Mouse (Mus musculus) stomach, embryonic 15.5 days (tissue): ENCODE measurements at regions not wholly inside any gene's neighbourhood (a gene's known extent, or its start where the extent isn't known, plus 50 kb on each side); places are given as distances from the start of the nearest gene placed in this dataset.

Experiments
- ATAC-seq: fragments of 200-750 bp; cut with Nextera tagmentation; 2 replicates; pipeline ENCODE4 v1.8.0; 2017; ENCODE audit warnings: low read depth, moderate number of reproducible peaks, moderate TSS enrichment; ENCODE audit not compliant: insufficient read depth, low FRiP score
- H3K27ac ChIP-seq: fragments of 300-500 bp; sonication (generic); 2 replicates; pipeline ENCODE4 v1.5.1; 2015; ENCODE audit warnings: mild to moderate bottlenecking, inconsistent platforms
- H3K27me3 ChIP-seq: fragments of 300-500 bp; sonication (generic); replicated peaks from 2 replicates; pipeline ENCODE4 v1.6.1; 2015; ENCODE audit warnings: inconsistent platforms
- H3K36me3 ChIP-seq: fragments of 300-500 bp; sonication (generic); 2 replicates; pipeline ENCODE4 v1.6.1; 2015; ENCODE audit warnings: inconsistent platforms
- H3K4me1 ChIP-seq: fragments of 300-500 bp; sonication (generic); 2 replicates; pipeline ENCODE4 v1.6.1; 2015; ENCODE audit warnings: inconsistent platforms
- H3K4me2 ChIP-seq: fragments of 300-500 bp; sonication (generic); 2 replicates; pipeline ENCODE4 v1.6.1; 2015; ENCODE audit warnings: mild to moderate bottlenecking, inconsistent platforms
- H3K4me3 ChIP-seq: fragments of 300-500 bp; sonication (generic); replicated peaks from 2 replicates; pipeline ENCODE4 v1.5.1; 2015; ENCODE audit warnings: inconsistent platforms
- H3K9ac ChIP-seq: fragments of 300-500 bp; sonication (generic); 2 replicates; pipeline ENCODE4 v1.6.1; 2015; ENCODE audit warnings: inconsistent platforms
- H3K9me3 ChIP-seq: fragments of 300-500 bp; sonication (generic); 2 replicates; pipeline ENCODE4 v1.6.1; 2016; ENCODE audit warnings: inconsistent platforms
- WGBS: fragments of 180-500 bp; shearing (Covaris S2); methylation state at CpG from one replicate; pipeline ENCODE4 v1.1.7; 2015; 5-methylcytosine and 5-hydroxymethylcytosine counted together

DNA sequence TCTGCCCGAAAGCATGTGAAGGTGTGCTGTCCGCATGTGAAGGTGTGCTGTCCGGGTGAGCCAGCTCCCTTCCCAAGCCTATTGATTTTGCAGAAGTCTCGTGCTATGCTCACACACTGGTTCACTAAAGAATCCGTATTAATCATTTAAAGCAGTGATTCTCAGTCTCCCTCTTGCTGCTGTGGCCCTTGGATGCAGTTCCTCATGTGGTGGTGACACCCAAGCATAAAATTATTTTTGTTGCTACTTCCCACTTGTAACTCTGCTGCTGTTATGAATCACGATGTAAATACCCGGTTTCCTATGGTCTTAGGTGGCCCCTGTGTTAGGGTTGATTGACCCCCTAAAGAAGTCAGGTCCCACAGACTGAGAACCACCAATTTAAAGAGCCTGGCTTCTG, 55.7 kb upstream of the Emb start:
- no peak overlapping the region for H3K4me2 ChIP-seq
- H3K4me3 ChIP-seq, result no peak overlapping the region
- H3K27me3 ChIP-seq, result no peaks in the 10 kb centered on the region
- WGBS, result 88% methylated on average over 7 of the region's 7 CpGs
- ATAC-seq, result no peak
- no peaks in the 10 kb centered on the region for H3K9me3 ChIP-seq
- H3K36me3 ChIP-seq, result no peaks in the 10 kb centered on the region
- no peak overlapping the region for H3K9ac ChIP-seq
- no peak overlapping the region for H3K27ac ChIP-seq
- H3K4me1 ChIP-seq, result no peaks in the 10 kb centered on the region

DNA sequence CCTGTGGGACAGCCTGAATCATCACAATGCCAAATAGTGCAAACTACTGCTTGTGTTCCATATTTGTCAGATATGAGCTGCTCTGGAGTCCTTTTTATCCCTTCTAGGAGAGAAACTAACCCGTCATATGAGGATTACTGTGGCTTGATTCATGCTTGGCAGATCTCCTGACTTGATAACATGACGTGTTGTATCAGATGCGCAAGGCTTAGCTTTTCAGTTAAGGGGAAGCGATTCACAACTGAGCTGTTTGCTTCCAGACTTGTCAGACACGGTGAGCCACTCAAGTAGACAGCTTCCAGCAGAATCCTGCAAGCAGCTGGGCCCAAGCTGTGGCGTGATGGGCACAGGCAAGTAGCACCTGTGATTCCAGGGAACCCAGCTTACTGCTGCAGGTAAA, 64.5 kb upstream of the Emb start:
- Histone ChIP-seq H3K9me3 (no peaks in the 10 kb centered on the region), H3K9ac (no peak overlapping the region), H3K4me1 (no peaks in the 10 kb centered on the region), H3K4me3 (no peak overlapping the region), H3K4me2 (no peak overlapping the region), H3K27me3 (no peaks in the 10 kb centered on the region), H3K27ac (no peak overlapping the region), H3K36me3 (no peaks in the 10 kb centered on the region)
- WGBS, result 50% methylated on average over 6 of the region's 6 CpGs
- no peak for ATAC-seq

DNA sequence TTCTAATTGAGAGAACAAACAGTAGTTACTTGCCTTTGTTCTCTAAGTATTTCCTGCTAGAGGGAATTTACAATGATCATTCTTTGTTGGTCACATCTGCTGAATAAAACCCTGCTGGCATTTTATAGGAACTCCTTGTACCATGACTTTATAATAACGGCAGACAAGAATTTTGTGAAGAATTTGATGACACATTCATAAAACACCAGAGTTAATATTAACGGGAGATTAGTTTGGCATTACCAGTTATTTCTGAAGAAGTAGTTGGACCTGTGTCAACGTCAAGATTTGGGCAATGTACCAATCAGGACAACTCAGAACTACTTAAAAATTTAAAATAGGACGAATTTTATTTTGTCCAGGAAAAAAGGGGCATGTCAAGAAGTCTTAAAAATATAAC, 65.1 kb upstream of the Emb start:
- H3K4me3 ChIP-seq, result no peak overlapping the region
- H3K4me2 ChIP-seq, result no peak overlapping the region
- H3K9ac ChIP-seq, result no peak overlapping the region
- no peaks in the 10 kb centered on the region for H3K36me3 ChIP-seq
- WGBS, result 69% methylated on average over 4 of the region's 4 CpGs
- H3K9me3 ChIP-seq, result no peaks in the 10 kb centered on the region
- ATAC-seq, result no peak
- H3K27ac ChIP-seq, result no peak overlapping the region
- no peaks in the 10 kb centered on the region for H3K4me1 ChIP-seq
- H3K27me3 ChIP-seq, result no peaks in the 10 kb centered on the region

DNA sequence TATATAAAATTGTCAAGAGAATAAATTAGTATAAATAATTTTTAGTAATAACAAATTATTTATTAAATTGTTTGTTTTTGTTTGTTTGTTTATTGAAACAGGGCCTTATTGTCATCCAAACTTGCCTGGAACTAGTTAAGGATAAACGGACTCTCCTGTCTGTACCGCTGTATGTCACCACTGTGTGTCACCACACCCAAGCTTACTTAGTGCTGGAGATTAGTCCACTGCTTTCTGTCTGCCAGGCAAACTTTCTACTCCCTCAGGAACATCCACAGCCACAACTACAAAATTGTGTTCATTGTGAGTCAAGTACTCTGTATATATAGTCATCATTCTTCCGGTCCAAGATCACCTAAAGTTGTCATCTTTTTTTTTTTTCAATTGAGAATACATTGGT, 74.0 kb upstream of the Emb start:
- 80% methylated on average over 3 of the region's 3 CpGs for WGBS
- no peaks in the 10 kb centered on the region for H3K4me1 ChIP-seq
- no peak overlapping the region for H3K27ac ChIP-seq
- no peak overlapping the region for H3K4me2 ChIP-seq
- H3K9ac ChIP-seq, result no peak overlapping the region
- no peak for ATAC-seq
- H3K27me3 ChIP-seq, result no peaks in the 10 kb centered on the region
- no peak overlapping the region for H3K4me3 ChIP-seq
- H3K36me3 ChIP-seq, result no peaks in the 10 kb centered on the region
- H3K9me3 ChIP-seq, result no peaks in the 10 kb centered on the region

DNA sequence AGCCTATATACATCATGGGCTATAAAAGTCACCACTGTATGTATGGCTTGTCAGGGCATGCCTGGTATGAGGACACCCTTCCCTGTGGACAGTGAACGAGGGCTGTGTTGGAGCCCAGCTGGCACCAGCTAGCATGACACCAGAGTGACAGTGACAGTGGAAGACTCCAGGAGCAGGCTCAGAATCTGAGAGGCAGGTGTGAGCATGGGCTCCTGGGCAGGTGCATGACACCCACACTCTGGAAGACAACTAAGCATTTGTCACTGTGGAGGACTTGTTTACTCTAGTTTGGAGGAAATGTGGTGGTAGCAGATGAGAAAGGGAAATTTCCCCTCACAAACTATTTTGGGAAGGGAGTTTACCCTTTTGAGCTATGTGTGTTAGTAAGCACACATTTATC, 76.2 kb upstream of the Emb start:
- ATAC-seq, result no peak
- Histone ChIP-seq H3K4me3 (no peak overlapping the region), H3K4me1 (no peaks in the 10 kb centered on the region), H3K27me3 (no peaks in the 10 kb centered on the region), H3K27ac (no peak overlapping the region), H3K4me2 (no peak overlapping the region), H3K9me3 (no peaks in the 10 kb centered on the region), H3K9ac (no peak overlapping the region), H3K36me3 (no peaks in the 10 kb centered on the region)
- 72% methylated on average over 1 of the region's 1 CpGs for WGBS

DNA sequence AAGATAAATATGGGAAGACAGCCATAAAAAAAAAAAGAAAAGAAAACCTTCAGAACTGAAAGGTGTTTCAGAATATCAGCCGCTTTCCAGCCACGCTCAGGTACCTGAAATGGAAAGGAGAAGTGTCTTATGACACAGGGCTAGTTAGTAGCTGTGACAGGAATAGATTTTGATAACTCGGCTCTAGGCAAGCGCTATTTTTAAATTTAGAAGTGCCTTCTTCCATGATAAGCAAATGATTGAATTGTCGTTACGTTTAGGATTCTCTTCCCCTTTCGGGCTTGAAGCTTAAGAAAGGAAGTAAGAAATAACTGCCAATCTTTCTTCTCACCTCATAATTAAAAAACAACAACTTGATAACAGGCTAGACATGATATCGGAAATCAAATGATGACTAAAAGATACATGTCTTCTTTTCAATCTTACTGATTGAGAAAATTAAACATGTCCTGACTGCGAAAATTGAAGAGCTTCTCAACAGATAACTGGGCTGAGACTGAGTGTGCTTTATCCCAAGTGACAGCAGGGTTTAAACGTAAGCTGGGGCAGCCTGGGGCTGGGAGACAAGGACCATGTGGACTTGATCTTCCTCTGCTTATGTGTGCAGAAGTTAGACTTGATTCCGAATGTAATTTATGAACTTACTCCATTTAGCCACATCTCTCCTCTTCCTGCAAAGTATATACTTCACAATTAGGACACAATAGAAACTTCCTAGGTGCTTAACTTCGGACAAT, 80.4 kb upstream of the Emb start:
- H3K4me1 ChIP-seq, result no peaks in the 10 kb centered on the region
- H3K4me3 ChIP-seq, result no peak overlapping the region
- no peaks in the 10 kb centered on the region for H3K27me3 ChIP-seq
- no peak overlapping the region for H3K4me2 ChIP-seq
- H3K27ac ChIP-seq, result no peak overlapping the region
- H3K9ac ChIP-seq, result no peak overlapping the region
- no peaks in the 10 kb centered on the region for H3K9me3 ChIP-seq
- WGBS, result 67% methylated on average over 12 of the region's 12 CpGs
- no peak for ATAC-seq
- H3K36me3 ChIP-seq, result no peaks in the 10 kb centered on the region

DNA sequence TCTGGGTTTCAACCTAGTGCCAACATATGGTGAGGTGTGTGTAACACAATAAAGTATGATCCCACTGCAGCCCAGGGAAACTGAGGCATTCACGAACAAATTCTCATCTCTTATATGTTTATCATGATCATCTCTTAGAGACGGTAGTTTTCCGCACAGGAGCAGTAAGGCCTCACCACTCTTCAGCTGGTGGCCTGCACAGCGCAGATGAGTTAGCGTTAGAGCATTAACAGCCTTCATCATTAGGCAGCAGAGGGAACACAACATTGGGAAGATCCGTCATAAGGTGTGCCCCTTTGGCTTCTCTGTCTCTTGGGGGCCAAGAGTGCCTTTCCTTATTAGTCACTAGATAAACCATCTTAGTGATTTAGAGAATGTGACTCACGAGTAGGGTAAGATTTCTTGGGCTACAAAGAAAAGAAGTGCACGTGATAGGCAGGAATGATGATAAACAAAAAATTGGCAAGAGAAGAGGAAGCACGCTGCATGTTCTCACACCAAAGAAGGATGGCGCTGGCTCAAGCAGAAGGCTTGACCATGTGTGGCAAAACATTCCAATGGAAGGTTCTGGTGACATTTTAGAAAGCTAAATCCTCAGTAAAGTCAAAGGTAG, 81.1 kb upstream of the Emb start:
- H3K4me3 ChIP-seq, result no peak overlapping the region
- no peak overlapping the region for H3K27ac ChIP-seq
- no peaks in the 10 kb centered on the region for H3K27me3 ChIP-seq
- ATAC-seq, result no peak
- WGBS, result 73% methylated on average over 10 of the region's 10 CpGs
- H3K4me1 ChIP-seq, result no peaks in the 10 kb centered on the region
- no peaks in the 10 kb centered on the region for H3K36me3 ChIP-seq
- H3K4me2 ChIP-seq, result no peak overlapping the region
- no peaks in the 10 kb centered on the region for H3K9me3 ChIP-seq
- no peak overlapping the region for H3K9ac ChIP-seq

DNA sequence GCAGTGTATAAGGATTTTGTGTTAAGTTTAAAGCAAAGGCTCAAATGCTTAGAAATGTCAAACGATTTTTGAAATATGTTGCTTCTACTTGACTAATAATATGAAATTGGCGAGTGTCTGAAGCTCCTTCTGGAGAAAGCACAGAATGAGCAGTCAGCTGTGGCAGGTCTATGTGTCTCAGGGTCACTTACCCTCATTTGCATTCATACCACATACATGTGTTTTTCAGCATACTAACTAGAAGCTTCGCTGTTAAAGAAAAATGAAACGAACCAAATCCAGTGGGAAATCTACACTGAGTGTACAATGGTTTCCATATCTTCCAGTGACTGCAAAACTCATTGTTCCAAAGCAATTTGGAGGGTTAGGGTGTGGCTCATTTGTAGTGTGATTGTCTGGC, 88.7 kb upstream of the Emb start:
- Histone ChIP-seq H3K27ac (no peak overlapping the region), H3K36me3 (no peaks in the 10 kb centered on the region), H3K4me2 (no peak overlapping the region), H3K9me3 (no peaks in the 10 kb centered on the region), H3K9ac (no peak overlapping the region), H3K4me3 (no peak overlapping the region), H3K4me1 (no peaks in the 10 kb centered on the region), H3K27me3 (no peaks in the 10 kb centered on the region)
- ATAC-seq, result no peak
- 63% methylated on average over 4 of the region's 4 CpGs for WGBS

DNA sequence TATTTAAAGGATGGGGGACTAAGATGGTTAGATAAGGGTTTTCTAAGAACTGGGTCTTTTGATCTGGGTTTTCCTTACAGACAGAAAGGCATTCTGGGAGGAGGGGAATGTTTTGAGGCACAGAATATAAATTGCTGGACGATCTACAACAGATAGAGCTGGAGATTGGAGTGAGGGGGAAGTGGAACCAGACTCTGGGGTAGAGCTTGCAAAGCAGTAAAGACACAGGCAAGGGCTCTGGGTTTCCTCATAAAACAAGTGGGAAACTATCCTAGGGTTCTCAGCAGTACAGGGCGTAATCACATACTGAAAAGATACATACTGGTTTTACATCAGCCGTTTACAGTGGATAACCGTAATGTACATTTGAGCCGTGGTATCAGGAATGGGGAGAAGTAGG, 89.5 kb upstream of the Parp8 start:
- Histone ChIP-seq H3K4me3 (no peak overlapping the region), H3K4me2 (no peak overlapping the region), H3K27ac (no peak overlapping the region), H3K27me3 (no peaks in the 10 kb centered on the region), H3K4me1 (no peaks in the 10 kb centered on the region), H3K9ac (no peak overlapping the region), H3K36me3 (no peaks in the 10 kb centered on the region), H3K9me3 (no peaks in the 10 kb centered on the region)
- ATAC-seq, result no peak
- WGBS, result 77% methylated on average over 5 of the region's 5 CpGs

DNA sequence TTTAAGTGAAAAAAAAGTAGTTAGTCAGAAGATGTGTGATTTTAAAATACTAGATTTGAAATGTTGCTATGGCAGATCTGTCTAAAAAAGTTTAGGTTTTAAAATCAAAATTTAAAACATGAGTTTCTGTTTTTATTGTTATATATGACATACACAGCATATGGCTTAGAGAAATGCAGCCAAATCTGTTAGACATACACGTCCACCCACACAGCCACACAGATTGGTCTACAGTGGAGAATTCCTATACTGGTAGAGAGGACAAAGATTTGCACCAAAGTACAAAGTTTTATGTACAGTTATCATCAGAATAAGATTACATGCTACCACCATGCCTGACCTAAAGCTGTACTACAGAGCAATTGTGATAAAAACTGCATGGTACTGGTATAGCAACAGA, 87.1 kb upstream of the Parp8 start:
- ATAC-seq, result no peak
- no peaks in the 10 kb centered on the region for H3K9me3 ChIP-seq
- H3K4me2 ChIP-seq, result no peak overlapping the region
- 76% methylated on average over 1 of the region's 1 CpGs for WGBS
- H3K27me3 ChIP-seq, result no peaks in the 10 kb centered on the region
- no peak overlapping the region for H3K9ac ChIP-seq
- no peaks in the 10 kb centered on the region for H3K4me1 ChIP-seq
- no peak overlapping the region for H3K4me3 ChIP-seq
- H3K36me3 ChIP-seq, result no peaks in the 10 kb centered on the region
- no peak overlapping the region for H3K27ac ChIP-seq

DNA sequence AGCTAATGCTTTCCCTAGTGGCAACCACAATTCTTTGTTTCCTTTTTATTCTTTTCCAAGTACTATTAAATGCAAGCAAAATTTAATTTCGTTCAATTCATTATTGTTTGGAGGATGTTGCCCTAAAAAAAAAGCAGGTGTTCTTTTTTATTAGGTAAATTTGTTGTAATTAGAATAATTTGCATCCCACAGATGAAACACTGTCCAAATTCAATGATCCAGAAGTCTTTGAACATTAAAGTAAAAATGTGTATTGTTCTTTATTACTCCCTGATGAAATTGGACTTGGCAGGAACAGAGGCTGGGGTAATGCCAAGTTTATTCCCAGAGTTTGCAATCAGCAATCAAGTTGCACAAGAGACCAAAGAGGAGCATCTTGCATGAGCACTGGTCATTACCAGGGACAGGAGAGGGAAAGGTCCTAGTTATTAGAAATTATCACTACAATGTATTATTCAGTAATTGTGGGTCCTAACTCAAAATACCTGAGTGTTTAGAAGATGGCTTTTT, 79.9 kb upstream of the Parp8 start:
- no peaks in the 10 kb centered on the region for H3K9me3 ChIP-seq
- no peaks in the 10 kb centered on the region for H3K36me3 ChIP-seq
- no peak overlapping the region for H3K27ac ChIP-seq
- ATAC-seq, result no peak
- no peak overlapping the region for H3K9ac ChIP-seq
- no peak overlapping the region for H3K4me2 ChIP-seq
- H3K27me3 ChIP-seq, result no peaks in the 10 kb centered on the region
- 77% methylated on average over 1 of the region's 1 CpGs for WGBS
- H3K4me3 ChIP-seq, result no peak overlapping the region
- H3K4me1 ChIP-seq, result no peaks in the 10 kb centered on the region

DNA sequence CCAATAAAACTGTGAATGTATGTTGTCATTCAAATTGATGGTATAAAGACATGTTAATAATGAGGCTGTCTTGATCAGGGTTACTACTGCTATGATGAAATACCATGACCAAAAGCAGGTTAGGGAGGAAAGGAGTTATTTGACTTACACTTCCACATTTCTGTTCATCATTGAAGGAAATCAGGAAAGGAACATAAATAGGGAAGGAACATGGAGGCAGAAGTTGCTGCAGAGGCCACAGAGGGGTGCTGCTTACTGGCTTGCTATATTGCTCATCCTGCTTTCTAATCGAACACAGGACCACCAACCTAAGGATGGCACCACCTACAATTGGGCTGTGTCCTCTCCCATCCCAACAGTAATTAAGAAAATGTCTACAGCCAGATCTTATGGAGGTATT, 69.4 kb upstream of the Parp8 start:
- no peak overlapping the region for H3K4me2 ChIP-seq
- ATAC-seq, result no peak
- H3K27me3 ChIP-seq, result no peaks in the 10 kb centered on the region
- H3K9ac ChIP-seq, result no peak overlapping the region
- H3K9me3 ChIP-seq, result no peaks in the 10 kb centered on the region
- H3K4me1 ChIP-seq, result no peaks in the 10 kb centered on the region
- H3K27ac ChIP-seq, result no peak overlapping the region
- 79% methylated on average over 1 of the region's 1 CpGs for WGBS
- H3K4me3 ChIP-seq, result no peak overlapping the region
- H3K36me3 ChIP-seq, result no peaks in the 10 kb centered on the region
